Mouse (Mus musculus) heart, adult 18-20 months (tissue): ENCODE measurements around the gene Sys1. TPM values are rescaled to one million over a fixed set of nuclear protein-coding genes. Genes with fewer than 3 reads are reported as not detected.

Experiments used
- DNase-seq, 2 experiments: peaks; one replicate each; pipeline ENCODE4 v3.0.0; 2021 to 2022; ENCODE audit warnings: mixed read lengths in 1 of 2
- total RNA-seq, 2 experiments: library from RNA; stranded (reverse); gene quantifications; 2 replicates each; pipeline ENCODE4 v1.2.3; 2021

The Sys1 gene
- total RNA-seq, 2 experiments from 2014 or later: 23.0 to 23.1 TPM

GRCm38 (mm10) chr2:164453047-164453757 is 3.6 kb upstream of the Sys1 start:
- DNase-seq: peak; percentile 54 to 66

- DNase-seq: peak in 1 of 2 experiments; percentile 17
Measured at GRCm38 (mm10) chr2:164453887-164454500, 2.8 kb upstream of the Sys1 start.

- DNase-seq: peak; percentile 93
Measured at GRCm38 (mm10) chr2:164454846-164455245, 1.9 kb upstream of the Sys1 start.

GRCm38 (mm10) chr2:164455421-164456190 is 1.2 kb upstream of the Sys1 start:
- peak; percentile 76 to 86 for DNase-seq

- DNase-seq: peak in 1 of 2 experiments; percentile 34
Measured at GRCm38 (mm10) chr2:164456413-164456812, 351 bp upstream of the Sys1 start.

- DNase-seq: peak in 1 of 2 experiments; percentile 4
Measured at GRCm38 (mm10) chr2:164457942-164458341, 1.2 kb downstream of the Sys1 start.

- DNase-seq: peak; percentile 18 to 44
Measured at GRCm38 (mm10) chr2:164458535-164458934, 1.8 kb downstream of the Sys1 start.

- peak; percentile 98 to 99 for DNase-seq
Measured at GRCm38 (mm10) chr2:164460745-164461551, 4.2 kb downstream of the Sys1 start, which contains the start of gene Gm20458. Gm20458 (plus strand) TSS chr2:164460967.

- DNase-seq: no peak
Measured at GRCm38 (mm10) chr2:164465161-164465560, 8.4 kb downstream of the Sys1 start.

GRCm38 (mm10) chr2:164466787-164467186 is 10.0 kb downstream of the Sys1 start:
- no peak for DNase-seq

- peak; percentile 66 to 72 for DNase-seq
Measured at GRCm38 (mm10) chr2:164470254-164470653, 13.5 kb downstream of the Sys1 start.

GRCm38 (mm10) chr2:164473624-164474023 is 16.9 kb downstream of the Sys1 start, which contains the start of gene Trp53tg5:
Trp53tg5 (minus strand) TSS chr2:164473724.
- DNase-seq: no peak

GRCm38 (mm10) chr2:164485681-164486257 is 29.0 kb downstream of the Sys1 start, which contains the start of gene Dbndd2:
Dbndd2 (plus strand) TSS chr2:164486106.
- peak; percentile 71 to 72 for DNase-seq

GRCm38 (mm10) chr2:164486258-164487114 is 29.7 kb downstream of the Sys1 start:
- peak; percentile 81 to 86 for DNase-seq

- no peak for DNase-seq
Measured at GRCm38 (mm10) chr2:164487115-164487527, 30.4 kb downstream of the Sys1 start.

- DNase-seq: no peak
Measured at GRCm38 (mm10) chr2:164487812-164488211, 31.0 kb downstream of the Sys1 start.

- no peak for DNase-seq
Measured at GRCm38 (mm10) chr2:164494126-164494525, 37.4 kb downstream of the Sys1 start.

- no peak for DNase-seq
Measured at GRCm38 (mm10) chr2:164496331-164496730, 39.6 kb downstream of the Sys1 start.

GRCm38 (mm10) chr2:164496847-164497690 is 40.3 kb downstream of the Sys1 start, which contains the start of gene Pigt:
Pigt (plus strand) TSS chr2:164497520.
- peak; percentile 92 to 93 for DNase-seq
